Mouse (Mus musculus): ENCODE measurements around the gene Gm10413.
"Not testable (repeated sequence)": the region's sequence is repeated elsewhere in the genome, so short reads cannot be mapped to it uniquely, and the experiment has no call there.

GRCm38 (mm10) chr14:3394793-3395192 is at the start of gene Gm10413:
- TF ChIP-seq POLR2A (IDR thresholded peaks at IDR 0.05; ENCODE audit: low read depth, low read length); CTCF (IDR thresholded peaks at IDR 0.05; ENCODE audit: extremely low read depth, insufficient read depth, insufficient read length, insufficient replicate concordance): not testable (repeated sequence)
